Mouse (Mus musculus) lung, postnatal 10 days (tissue): ENCODE results near the gene Prr11.
A peak's percentile ranks its signal among the peaks of the same experiment; 100 is the strongest.

Source experiments
- DNase-seq: peaks from one replicate; pipeline ENCODE4 v3.0.0; 2021

Prr11 gene

DNA sequence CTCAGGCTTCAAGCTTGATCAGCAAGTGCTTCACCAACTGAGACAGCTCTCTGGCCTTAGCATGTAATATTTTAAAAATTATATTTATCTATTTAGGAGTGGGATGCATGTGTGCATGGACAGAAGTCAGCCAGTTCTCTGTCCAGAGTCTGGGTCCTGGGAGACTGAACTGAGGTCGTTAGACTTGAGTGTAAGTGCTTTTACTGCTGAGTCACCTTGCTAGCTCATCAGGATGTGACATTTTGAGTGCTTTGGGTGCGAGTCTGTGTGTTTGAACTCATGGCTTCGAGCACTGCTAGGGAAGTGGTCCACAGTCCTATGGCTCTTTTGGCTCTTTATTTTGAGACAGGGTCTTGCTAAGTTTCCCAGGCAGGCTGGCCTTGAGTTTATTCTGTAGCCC lies 65.5 kb downstream of the Prr11 start:
- DNase-seq = no peak

DNA sequence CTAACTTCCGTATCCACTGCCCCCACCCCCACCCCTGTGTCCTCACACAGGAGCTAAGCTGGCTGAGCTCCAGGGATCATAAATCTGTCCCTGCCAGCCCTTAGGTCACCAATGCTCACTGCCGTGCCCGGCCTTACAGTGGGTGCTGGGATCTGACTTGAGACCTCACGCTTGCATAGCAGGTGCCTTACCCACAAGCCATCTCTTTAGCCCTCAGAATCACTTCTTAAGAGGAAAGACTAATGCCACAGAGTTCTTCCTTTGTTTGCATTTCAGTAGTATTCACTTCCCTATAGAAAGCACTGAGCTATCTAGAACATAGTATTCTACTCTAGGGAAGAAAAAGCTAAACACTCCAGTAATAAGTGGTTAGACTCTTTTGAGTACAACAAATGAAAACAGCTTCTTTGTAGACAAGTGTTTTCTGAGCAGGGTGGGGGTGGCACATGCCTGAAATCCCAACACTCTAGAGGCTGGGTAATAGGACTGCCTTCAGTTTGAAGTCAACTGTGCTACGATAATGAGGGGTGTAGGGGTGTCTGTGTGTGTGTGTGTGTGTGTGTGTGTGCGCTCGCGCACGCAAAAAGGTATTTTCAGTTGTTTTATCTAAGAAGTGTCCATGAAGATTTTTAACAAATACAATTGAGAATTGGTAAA lies 69.1 kb downstream of the Prr11 start:
- peak; percentile 68 for DNase-seq
